Mouse (Mus musculus): Measurements from ENCODE around the gene Hes5. TPM values are rescaled to one million over a fixed set of nuclear protein-coding genes. Genes with fewer than 3 reads are reported as not detected.

Hes5 gene
- polyA plus RNA-seq, 1 experiment from 2014 or later: 346 TPM

- Histone ChIP-seq H3K27me3 (peaks cover 18% of the 10 kb centered on the region), H3K9ac (replicated peaks) (no peak overlapping the region), H3K9me3 (no peaks in the 10 kb centered on the region), H3K4me2 (replicated peaks) (no peak overlapping the region), H3K36me3 (peaks cover 61% of the 10 kb centered on the region), H3K4me1 (replicated peaks) (peaks cover 13% of the 10 kb centered on the region), H3K4me3 (replicated peaks) (no peak overlapping the region), H3K27ac (no peak overlapping the region)
- WGBS: 85% methylated on average over 4 of the region's 4 CpGs
- ATAC-seq: no peak
Observed at GRCm38 (mm10) chr4:154980110-154980509, 19.4 kb downstream of the Hes5 start.

DNA sequence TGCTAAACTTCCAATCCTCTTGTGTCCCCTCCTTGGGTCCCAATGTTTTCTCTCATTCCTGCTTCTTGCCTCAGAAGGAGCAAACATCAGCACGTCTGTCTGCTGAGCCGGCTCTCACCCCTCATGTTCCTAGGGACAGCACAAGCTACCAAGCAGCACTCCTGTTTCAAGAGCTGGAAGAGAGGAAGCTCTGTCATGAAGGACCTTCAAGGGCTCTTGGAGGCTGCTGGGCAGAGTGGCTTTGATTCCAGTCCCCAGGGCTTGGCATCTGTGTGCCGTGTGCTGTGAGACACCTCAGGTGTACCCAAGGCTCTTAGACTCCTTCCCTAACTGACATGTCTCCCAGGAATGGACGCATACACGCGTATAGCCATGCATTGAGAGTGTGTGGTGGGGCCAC is 20.4 kb downstream of the Hes5 start:
- peaks cover 52% of the 10 kb centered on the region for H3K36me3 ChIP-seq
- H3K4me1 ChIP-seq (replicated peaks): peaks cover 22% of the 10 kb centered on the region
- no peak overlapping the region for H3K27ac ChIP-seq
- ATAC-seq: no peak
- no peaks in the 10 kb centered on the region for H3K9me3 ChIP-seq
- H3K9ac ChIP-seq (replicated peaks): no peak overlapping the region
- H3K27me3 ChIP-seq: peaks cover 23% of the 10 kb centered on the region
- 87% methylated on average over 6 of the region's 6 CpGs for WGBS
- H3K4me3 ChIP-seq (replicated peaks): no peak overlapping the region
- no peak overlapping the region for H3K4me2 ChIP-seq (replicated peaks)

GRCm38 (mm10) chr4:154981530-154981929 is 20.8 kb downstream of the Hes5 start:
- ATAC-seq: peak; percentile 68
- Histone ChIP-seq H3K4me1 (replicated peaks) (peaks cover 26% of the 10 kb centered on the region), H3K4me3 (replicated peaks) (no peak overlapping the region), H3K27me3 (peaks cover 23% of the 10 kb centered on the region), H3K9me3 (no peaks in the 10 kb centered on the region), H3K27ac (no peak overlapping the region), H3K9ac (replicated peaks) (no peak overlapping the region), H3K36me3 (peaks cover 47% of the 10 kb centered on the region), H3K4me2 (replicated peaks) (no peak overlapping the region)
- WGBS: 43% methylated on average over 7 of the region's 7 CpGs

DNA sequence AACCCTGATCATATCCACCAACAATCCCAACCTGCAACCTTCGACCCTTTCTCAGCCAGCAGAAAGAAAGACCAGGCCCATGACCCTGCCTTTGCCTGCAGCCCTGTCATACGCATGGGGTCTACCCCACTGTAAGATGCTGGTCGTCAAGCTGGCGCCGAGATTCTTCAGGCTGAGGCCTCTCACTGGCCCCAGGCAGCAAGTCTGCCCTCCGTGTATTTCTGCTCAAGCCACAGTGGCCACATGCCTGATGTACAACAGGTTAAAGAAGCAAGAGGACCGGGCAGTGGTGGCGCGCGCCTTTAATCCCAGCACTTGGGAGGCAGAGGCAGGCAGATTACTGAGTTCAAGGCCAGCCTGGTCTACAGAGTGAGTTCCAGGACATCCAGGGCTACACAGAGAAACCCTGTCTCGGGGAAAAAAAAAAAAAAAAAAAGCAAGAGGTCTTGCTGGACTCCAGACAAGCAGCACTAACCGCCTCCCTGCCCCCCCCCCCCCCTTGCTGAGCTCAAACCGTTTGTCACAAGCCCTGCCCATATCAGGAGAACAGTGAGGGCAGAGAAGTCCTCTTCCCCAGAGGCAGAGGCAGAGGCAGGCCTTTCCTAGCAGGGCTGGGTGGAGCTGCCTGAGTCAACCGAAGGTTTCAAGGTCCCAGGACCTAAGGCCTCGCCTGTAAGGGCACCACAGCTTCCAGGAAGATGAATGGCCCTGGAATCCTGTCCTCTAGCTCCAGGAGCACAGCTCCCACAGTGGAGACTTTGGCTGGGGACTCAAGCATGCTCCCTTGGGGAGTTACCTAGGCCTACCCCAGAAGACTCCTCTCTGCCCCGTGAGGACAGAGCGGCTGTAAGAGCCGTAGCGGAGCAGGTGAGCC is 21.8 kb downstream of the Hes5 start:
- 81% methylated on average over 19 of the region's 19 CpGs for WGBS
- H3K27me3 ChIP-seq: peaks cover 25% of the 10 kb centered on the region
- H3K9me3 ChIP-seq: no peaks in the 10 kb centered on the region
- H3K4me2 ChIP-seq (replicated peaks): no peak overlapping the region
- H3K27ac ChIP-seq: no peak overlapping the region
- ATAC-seq: no peak
- no peak overlapping the region for H3K4me3 ChIP-seq (replicated peaks)
- H3K4me1 ChIP-seq (replicated peaks): peaks cover 26% of the 10 kb centered on the region
- H3K36me3 ChIP-seq: peaks cover 38% of the 10 kb centered on the region
- H3K9ac ChIP-seq (replicated peaks): no peak overlapping the region

DNA sequence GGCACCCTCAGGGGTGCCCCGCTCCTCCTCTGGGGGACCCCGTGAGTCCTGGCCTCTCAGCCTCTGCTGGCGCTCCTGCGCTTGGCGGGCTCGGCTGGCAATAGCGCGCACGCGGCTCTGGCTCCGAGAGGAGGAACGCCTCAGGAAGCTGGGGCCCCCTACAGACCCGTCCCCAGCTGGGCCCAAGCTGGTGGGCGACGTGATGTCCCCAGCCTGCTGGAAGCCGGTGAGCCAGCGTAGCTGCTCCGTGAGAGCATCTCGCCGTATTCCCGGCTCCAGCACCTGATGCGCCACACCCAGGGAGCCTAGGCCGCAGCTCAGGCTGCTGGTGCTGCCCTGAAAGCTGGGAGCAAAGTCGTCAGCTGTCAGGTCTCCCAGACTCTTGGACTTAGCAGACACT is 23.0 kb downstream of the Hes5 start:
- Histone ChIP-seq H3K4me1 (replicated peaks) (peaks cover 26% of the 10 kb centered on the region), H3K27ac (no peak overlapping the region), H3K4me3 (replicated peaks) (no peak overlapping the region), H3K9me3 (no peaks in the 10 kb centered on the region), H3K9ac (replicated peaks) (peak overlapping the region; percentile 29; the same call in 1 of the 2 replicates), H3K4me2 (replicated peaks) (no peak overlapping the region), H3K27me3 (peaks cover 25% of the 10 kb centered on the region), H3K36me3 (peaks cover 25% of the 10 kb centered on the region)
- no peak for ATAC-seq
- 16% methylated on average over 24 of the region's 24 CpGs for WGBS

DNA sequence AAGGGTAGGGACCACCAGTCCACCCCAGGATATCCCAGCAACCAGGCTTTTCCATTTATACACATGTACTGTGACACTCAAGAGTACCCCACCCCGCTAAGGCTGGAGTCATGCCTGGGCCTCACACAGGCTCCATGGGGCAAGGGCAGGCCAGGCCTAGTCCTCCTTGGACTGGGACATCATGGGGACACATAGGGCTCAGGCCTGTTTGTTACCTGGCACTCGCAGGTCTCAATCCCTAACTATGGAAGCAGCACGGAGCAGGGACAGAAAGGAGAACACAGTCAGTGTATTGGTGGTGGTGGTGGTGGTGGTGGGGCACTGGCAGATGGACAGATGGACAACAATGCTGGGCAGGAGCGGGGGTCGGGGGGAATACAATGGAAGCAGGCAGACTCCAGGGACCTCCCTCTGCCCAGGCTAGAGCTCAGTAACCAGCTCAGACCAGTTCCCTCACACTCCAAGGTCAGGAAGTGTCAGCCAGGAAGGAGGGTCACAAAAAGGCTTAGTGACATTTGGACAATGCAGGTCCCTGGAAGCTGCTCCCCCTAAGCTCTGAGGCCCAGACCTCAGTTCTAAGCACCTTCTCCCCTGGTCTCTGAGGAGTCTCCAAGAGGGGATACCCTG is 24.5 kb downstream of the Hes5 start:
- H3K9ac ChIP-seq (replicated peaks): no peak overlapping the region
- H3K27ac ChIP-seq: no peak overlapping the region
- peaks cover 25% of the 10 kb centered on the region for H3K27me3 ChIP-seq
- WGBS: 54% methylated on average over 5 of the region's 5 CpGs
- no peak for ATAC-seq
- peaks cover 10% of the 10 kb centered on the region for H3K36me3 ChIP-seq
- peaks cover 26% of the 10 kb centered on the region for H3K4me1 ChIP-seq (replicated peaks)
- no peak overlapping the region for H3K4me2 ChIP-seq (replicated peaks)
- H3K9me3 ChIP-seq: no peaks in the 10 kb centered on the region
- H3K4me3 ChIP-seq (replicated peaks): no peak overlapping the region

DNA sequence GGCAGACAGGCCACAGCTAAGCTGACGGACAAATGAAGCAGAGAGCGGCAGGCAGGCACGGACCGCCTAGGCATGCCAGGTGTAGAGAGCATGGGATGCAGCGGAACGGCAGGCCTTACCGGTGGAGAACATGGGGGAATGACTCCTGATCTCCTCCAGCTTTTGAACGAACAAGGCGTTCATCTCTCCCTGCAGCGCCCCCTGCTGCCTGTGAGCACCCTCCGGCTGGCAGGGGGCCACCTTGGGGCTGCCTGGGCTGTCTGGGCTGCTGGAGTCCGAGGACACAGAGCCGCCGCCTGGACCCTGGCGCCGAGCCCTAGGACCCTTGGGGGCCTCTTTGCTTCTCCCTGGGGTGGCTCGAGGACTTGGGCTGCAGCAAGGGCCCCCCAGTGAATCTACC is 25.4 kb downstream of the Hes5 start:
- Histone ChIP-seq H3K9me3 (no peaks in the 10 kb centered on the region), H3K4me3 (replicated peaks) (no peak overlapping the region), H3K4me2 (replicated peaks) (0 out of 2 replicates have a peak overlapping the region, but pooled peaks have one; percentile 10), H3K4me1 (replicated peaks) (peaks cover 26% of the 10 kb centered on the region), H3K27me3 (peaks cover 25% of the 10 kb centered on the region), H3K27ac (no peak overlapping the region), H3K9ac (replicated peaks) (peak overlapping the region; percentile 37; the same call in 1 of the 2 replicates), H3K36me3 (peaks cover 2% of the 10 kb centered on the region)
- WGBS: 20% methylated on average over 17 of the region's 17 CpGs
- ATAC-seq: peak; percentile 14

DNA sequence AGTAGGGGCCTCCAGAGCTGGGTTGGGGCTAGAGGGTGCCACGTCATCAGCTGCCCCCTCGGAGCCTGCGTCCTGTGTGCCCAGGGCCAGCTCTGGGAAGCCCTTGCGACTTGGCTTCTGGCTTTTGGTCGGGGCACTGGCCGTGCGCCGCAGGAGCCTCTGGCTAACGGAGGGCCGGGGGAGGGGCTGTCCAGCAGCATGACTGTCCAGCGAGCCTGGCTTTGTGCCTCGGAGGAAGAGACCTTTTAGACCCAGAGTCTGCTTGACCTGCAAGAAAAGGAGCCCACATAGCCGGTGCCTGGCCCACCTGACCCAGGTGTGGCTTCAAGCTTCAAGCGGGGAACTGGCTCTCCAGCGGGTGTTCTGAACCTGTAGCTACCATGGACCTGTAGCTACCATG is 26.0 kb downstream of the Hes5 start:
- Histone ChIP-seq H3K27me3 (peaks cover 25% of the 10 kb centered on the region), H3K4me2 (replicated peaks) (no peak overlapping the region), H3K27ac (no peak overlapping the region), H3K36me3 (no peaks in the 10 kb centered on the region), H3K4me1 (replicated peaks) (peaks cover 26% of the 10 kb centered on the region), H3K4me3 (replicated peaks) (no peak overlapping the region), H3K9me3 (no peaks in the 10 kb centered on the region), H3K9ac (replicated peaks) (no peak overlapping the region; the same call in 1 of the 2 replicates)
- ATAC-seq: no peak
- WGBS: 63% methylated on average over 15 of the region's 15 CpGs

DNA sequence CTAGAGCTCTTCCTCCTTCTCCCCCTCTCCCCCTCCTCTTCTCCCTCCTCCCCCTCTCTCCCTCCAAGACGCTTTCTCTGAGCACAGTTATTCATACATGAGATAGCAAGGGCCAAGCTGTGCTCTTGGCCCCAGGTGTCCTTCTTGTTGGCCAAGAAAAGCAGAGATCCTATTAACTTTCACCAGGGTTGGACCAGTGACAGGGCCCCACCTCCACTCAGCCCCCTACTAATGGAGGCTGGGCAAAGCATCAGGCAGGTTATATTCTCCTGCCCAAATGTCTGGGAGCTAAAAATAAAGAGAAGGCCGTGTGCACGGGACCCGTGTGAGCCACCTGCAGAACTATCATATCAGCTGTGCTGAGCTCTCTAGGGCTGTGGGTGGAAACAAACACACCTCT is 34.2 kb downstream of the Hes5 start:
- H3K4me2 ChIP-seq (replicated peaks): no peak overlapping the region
- no peak overlapping the region for H3K9ac ChIP-seq (replicated peaks)
- no peak overlapping the region for H3K27ac ChIP-seq
- no peaks in the 10 kb centered on the region for H3K9me3 ChIP-seq
- no peak overlapping the region for H3K4me3 ChIP-seq (replicated peaks)
- H3K27me3 ChIP-seq: 0 out of 2 replicates have a peak, but pooled peaks cover 2% of the 10 kb centered on the region
- no peaks in the 10 kb centered on the region for H3K36me3 ChIP-seq
- ATAC-seq: no peak
- peaks cover 10% of the 10 kb centered on the region for H3K4me1 ChIP-seq (replicated peaks)
- WGBS: 57% methylated on average over 4 of the region's 4 CpGs

- Histone ChIP-seq H3K4me1 (replicated peaks) (peaks cover 10% of the 10 kb centered on the region), H3K9me3 (no peaks in the 10 kb centered on the region), H3K27ac (peak overlapping the region; percentile 44; the same call in 1 of the 2 replicates), H3K4me3 (replicated peaks) (no peak overlapping the region), H3K9ac (replicated peaks) (0 out of 2 replicates have a peak overlapping the region, but pooled peaks have one; percentile 4), H3K36me3 (no peaks in the 10 kb centered on the region; the same call in 1 of the 2 replicates), H3K4me2 (replicated peaks) (no peak overlapping the region), H3K27me3 (0 out of 2 replicates have a peak, but pooled peaks cover 2% of the 10 kb centered on the region)
- WGBS: 31% methylated on average over 8 of the region's 8 CpGs
- 0 out of 2 replicates have a peak, but pooled peaks have one; percentile 49 for ATAC-seq
Observed at GRCm38 (mm10) chr4:154996572-154997154, 35.9 kb downstream of the Hes5 start.

- no peaks in the 10 kb centered on the region; the same call in 1 of the 2 replicates for H3K36me3 ChIP-seq
- no peaks in the 10 kb centered on the region for H3K9me3 ChIP-seq
- no peak overlapping the region for H3K27ac ChIP-seq
- H3K27me3 ChIP-seq: 0 out of 2 replicates have a peak, but pooled peaks cover 2% of the 10 kb centered on the region
- 88% methylated on average over 5 of the region's 5 CpGs for WGBS
- H3K4me2 ChIP-seq (replicated peaks): no peak overlapping the region
- no peak overlapping the region for H3K4me3 ChIP-seq (replicated peaks)
- ATAC-seq: no peak
- H3K9ac ChIP-seq (replicated peaks): no peak overlapping the region
- H3K4me1 ChIP-seq (replicated peaks): peaks cover 10% of the 10 kb centered on the region
Observed at GRCm38 (mm10) chr4:154999379-154999778, 38.7 kb downstream of the Hes5 start.

DNA sequence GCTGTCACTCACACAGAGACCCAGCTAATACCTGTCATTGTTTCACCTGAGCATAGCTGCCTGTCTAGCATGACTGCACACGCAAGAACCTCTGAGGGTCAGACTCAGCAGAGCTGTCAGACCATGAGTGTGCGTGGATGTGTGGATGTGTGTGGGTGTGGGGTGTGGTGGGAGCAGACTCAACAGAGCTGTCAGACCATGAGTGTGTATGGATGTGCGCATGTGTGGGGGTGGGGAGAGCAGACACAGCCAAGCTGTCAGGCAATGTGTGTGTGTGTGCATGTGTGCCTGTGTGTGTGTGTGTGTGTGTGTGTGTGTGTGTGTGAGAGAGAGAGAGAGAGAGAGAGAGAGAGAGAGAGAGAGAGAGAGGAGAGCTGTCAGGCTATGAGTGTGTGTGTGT is 44.6 kb downstream of the Hes5 start:
- Histone ChIP-seq H3K9ac (replicated peaks) (no peak overlapping the region), H3K4me3 (replicated peaks) (no peak overlapping the region), H3K4me2 (replicated peaks) (no peak overlapping the region), H3K27me3 (no peaks in the 10 kb centered on the region; the same call in 1 of the 2 replicates), H3K9me3 (no peaks in the 10 kb centered on the region), H3K36me3 (no peaks in the 10 kb centered on the region; the same call in 1 of the 2 replicates), H3K27ac (no peak overlapping the region), H3K4me1 (replicated peaks) (no peaks in the 10 kb centered on the region; the same call in none of the 2 replicates)
- 97% methylated on average over 3 of the region's 3 CpGs for WGBS
- no peak for ATAC-seq

All from midbrain, embryonic 13.5 days (tissue).